Mouse (Mus musculus) limb, embryonic 11.5 days (tissue): Measurements from ENCODE around the gene Bbip1. TPM values are rescaled to one million over a fixed set of nuclear protein-coding genes. Genes with fewer than 3 reads are reported as not detected.
"Not testable (repeated sequence)": the region's sequence is repeated elsewhere in the genome, so short reads cannot be mapped to it uniquely, and the experiment has no call there.

Experiments
- ATAC-seq: fragments of 200-750 bp; cut with Nextera tagmentation; 2 replicates; pipeline ENCODE4 v1.8.0; 2017; ENCODE audit warnings: low read depth; ENCODE audit not compliant: insufficient number of reproducible peaks, low FRiP score, low TSS enrichment
- DNase-seq: peaks from one replicate; pipeline ENCODE4 v3.0.0-alpha.2; 2015; ENCODE audit warnings: low spot score
- H3K27ac ChIP-seq: fragments of 300-500 bp; sonication (generic); replicated peaks from 2 replicates; pipeline ENCODE4 v1.5.1; 2014; ENCODE audit warnings: low read depth, mild to moderate bottlenecking, low read length
- H3K27me3 ChIP-seq: fragments of 300-500 bp; sonication (generic); 2 replicates; pipeline ENCODE4 v1.6.1; 2014; ENCODE audit warnings: mild to moderate bottlenecking, low read length, mixed read lengths; ENCODE audit not compliant: control insufficient read depth, insufficient read depth
- H3K36me3 ChIP-seq: fragments of 300-500 bp; sonication (generic); 2 replicates; pipeline ENCODE4 v1.6.1; 2014; ENCODE audit warnings: mild to moderate bottlenecking, low read length, moderate library complexity, mixed read lengths; ENCODE audit not compliant: control insufficient read depth, insufficient read depth
- H3K4me1 ChIP-seq: fragments of 300-500 bp; sonication (generic); 2 replicates; pipeline ENCODE4 v1.6.1; 2014; ENCODE audit warnings: low read length, mixed read lengths; ENCODE audit not compliant: control insufficient read depth, insufficient read depth
- H3K4me2 ChIP-seq: fragments of 300-500 bp; sonication (generic); 2 replicates; pipeline ENCODE4 v1.6.1; 2014; ENCODE audit warnings: low read depth, mild to moderate bottlenecking, moderate library complexity; ENCODE audit not compliant: severe bottlenecking
- H3K4me3 ChIP-seq: fragments of 300-500 bp; sonication (generic); 2 replicates; pipeline ENCODE4 v1.5.1; 2014; ENCODE audit warnings: low read depth, low read length
- H3K9ac ChIP-seq: fragments of 300-500 bp; sonication (generic); 2 replicates; pipeline ENCODE4 v1.6.1; 2014; ENCODE audit warnings: mild to moderate bottlenecking, low read length
- H3K9me3 ChIP-seq: fragments of 300-500 bp; sonication (generic); 2 replicates; pipeline ENCODE4 v1.6.1; 2016; ENCODE audit warnings: low read length; ENCODE audit not compliant: control insufficient read depth
- WGBS: fragments of 180-500 bp; shearing (Covaris S2); extraction: QIAGEN DNeasy Blood & Tissue Kit; methylation state at CpG from one replicate; pipeline ENCODE4 v1.1.7; 2014; 5-methylcytosine and 5-hydroxymethylcytosine counted together
- polyA plus RNA-seq: library from polyadenylated mRNA; unstranded; fragments of >200 nt; fragmentation: Nextera tagmentation; extraction: Ambion mirVana; gene quantifications from 2 replicates; pipeline ENCODE4 v1.2.1, GENCODE M21; 2014

Bbip1 gene
- polyA plus RNA-seq, 1 experiment from 2014 or later = 98.0 TPM

DNA sequence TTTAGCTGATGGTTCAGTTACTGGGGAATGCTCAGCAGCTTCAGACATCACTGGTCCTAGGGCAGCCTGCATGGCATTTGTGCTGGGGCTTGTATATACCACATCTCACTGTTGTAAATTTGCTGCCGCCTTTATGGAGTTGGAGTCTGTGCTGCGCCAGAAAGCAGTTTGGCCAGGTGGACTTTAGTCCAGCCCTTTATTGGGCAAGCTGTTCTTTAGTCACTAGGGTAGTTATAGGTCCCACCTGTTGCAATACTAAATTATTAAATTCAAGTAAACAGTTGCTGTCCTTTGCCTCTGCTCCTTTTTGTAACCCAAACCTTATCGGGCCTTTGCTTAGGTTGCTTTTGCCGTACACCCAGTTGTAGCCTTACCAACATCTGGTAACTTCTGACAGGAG is 29.5 kb downstream of the Bbip1 start:
- 90% methylated on average over 4 of the region's 4 CpGs for WGBS
- Histone ChIP-seq H3K9ac (no peak overlapping the region), H3K4me2 (no peak overlapping the region), H3K27me3 (no peaks in the 10 kb centered on the region), H3K4me3 (no peak overlapping the region), H3K36me3 (no peaks in the 10 kb centered on the region; the same call in none of the 2 replicates), H3K4me1 (no peaks in the 10 kb centered on the region), H3K9me3 (no peaks in the 10 kb centered on the region), H3K27ac (no peak overlapping the region)
- ATAC-seq (no peak), DNase-seq (no peak)

DNA sequence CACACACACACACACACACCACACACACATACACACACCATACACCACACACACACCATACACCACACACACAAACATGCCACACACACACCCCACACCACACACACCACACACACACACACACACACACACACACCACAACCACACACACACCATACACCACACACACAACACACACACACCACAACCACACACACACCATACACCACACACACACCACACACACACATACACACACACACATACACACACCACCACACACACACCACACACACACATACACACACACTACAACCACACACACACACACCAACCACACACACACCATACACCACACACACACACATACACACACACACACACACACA is 37.7 kb downstream of the Bbip1 start:
- not testable (repeated sequence) for H3K27ac ChIP-seq, H3K9ac ChIP-seq, DNase-seq, H3K27me3 ChIP-seq, H3K4me3 ChIP-seq, H3K36me3 ChIP-seq, H3K4me1 ChIP-seq, ATAC-seq, H3K4me2 ChIP-seq, H3K9me3 ChIP-seq

DNA sequence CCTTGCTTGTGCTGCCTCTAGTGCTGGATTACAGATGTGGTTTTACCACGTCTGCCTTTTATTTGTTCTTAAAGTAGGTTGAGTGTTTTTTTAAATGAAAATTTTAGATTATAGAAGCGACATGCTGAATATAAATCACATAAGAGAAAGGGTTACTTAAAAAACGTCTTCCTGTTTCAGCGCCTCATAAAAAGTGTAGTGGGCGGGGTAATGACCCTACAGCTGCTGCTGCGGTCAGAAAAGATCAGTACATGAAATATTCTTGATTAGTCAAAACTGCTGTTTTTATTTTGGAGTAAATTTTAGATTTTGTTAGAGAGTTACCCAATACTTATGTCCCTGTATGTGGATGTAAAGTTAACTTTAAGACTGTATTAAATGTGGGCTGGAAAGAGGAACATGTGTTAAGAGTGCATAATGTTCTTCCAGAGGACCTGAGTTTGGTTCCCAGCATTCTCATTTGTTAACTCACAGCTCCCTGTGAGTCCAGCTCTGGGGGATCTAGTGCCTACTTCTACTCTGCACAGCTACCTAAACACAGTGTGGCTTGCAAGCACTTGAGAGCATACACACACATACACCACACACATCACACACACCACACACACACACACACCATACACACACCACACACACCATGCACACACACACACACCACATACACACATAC is 38.3 kb downstream of the Bbip1 start:
- H3K4me3 ChIP-seq = no peak overlapping the region
- WGBS = 47% methylated on average over 6 of the region's 6 CpGs

DNA sequence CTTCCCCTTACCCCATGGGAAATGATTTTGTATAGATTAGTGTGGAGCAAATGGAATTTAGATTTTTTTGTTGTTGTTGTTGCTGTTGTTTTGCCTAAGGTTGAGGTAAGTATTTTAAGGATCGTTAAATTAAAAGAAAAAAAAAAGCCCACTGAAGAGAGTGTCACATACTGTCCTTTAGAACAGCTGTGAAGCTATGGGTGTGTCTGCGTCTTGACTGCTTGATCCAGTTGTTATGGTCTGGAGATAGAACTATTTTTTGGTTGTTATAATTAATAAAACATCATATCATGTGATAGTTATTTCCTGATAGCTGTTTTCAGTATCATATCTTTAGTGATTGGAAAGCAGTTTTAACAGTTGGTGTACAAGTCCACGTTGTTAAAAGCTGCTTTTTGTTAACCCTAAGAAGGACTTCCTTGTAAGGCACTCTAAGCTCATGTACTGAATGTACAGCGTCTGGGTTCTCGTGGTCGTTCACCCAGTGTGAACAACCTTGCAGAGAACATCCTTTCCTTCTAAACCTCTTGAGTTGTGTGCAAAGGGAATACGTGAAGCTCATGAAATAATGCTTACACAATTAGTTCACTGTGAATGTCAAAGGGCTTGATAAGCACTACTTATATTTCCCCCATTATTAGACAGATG is 39.5 kb downstream of the Bbip1 start:
- Histone ChIP-seq H3K27ac (no peak overlapping the region), H3K36me3 (no peaks in the 10 kb centered on the region), H3K9ac (no peak overlapping the region), H3K9me3 (no peaks in the 10 kb centered on the region), H3K4me2 (peak overlapping the region; percentile 65), H3K4me3 (no peak overlapping the region), H3K27me3 (no peaks in the 10 kb centered on the region), H3K4me1 (no peaks in the 10 kb centered on the region; the same call in 1 of the 2 replicates)
- WGBS = 85% methylated on average over 7 of the region's 7 CpGs
- no peak for DNase-seq
- no peak for ATAC-seq

More for the DNA sequence above, 38.3 kb downstream of the Bbip1 start:
- no peaks in the 10 kb centered on the region for H3K36me3 ChIP-seq
- no peak overlapping the region for H3K4me2 ChIP-seq
- DNase-seq (no peak), ATAC-seq (no peak)
- H3K27me3 ChIP-seq = no peaks in the 10 kb centered on the region
- no peak overlapping the region for H3K27ac ChIP-seq
- no peaks in the 10 kb centered on the region for H3K9me3 ChIP-seq
- no peaks in the 10 kb centered on the region; the same call in 1 of the 2 replicates for H3K4me1 ChIP-seq
- no peak overlapping the region for H3K9ac ChIP-seq

DNA sequence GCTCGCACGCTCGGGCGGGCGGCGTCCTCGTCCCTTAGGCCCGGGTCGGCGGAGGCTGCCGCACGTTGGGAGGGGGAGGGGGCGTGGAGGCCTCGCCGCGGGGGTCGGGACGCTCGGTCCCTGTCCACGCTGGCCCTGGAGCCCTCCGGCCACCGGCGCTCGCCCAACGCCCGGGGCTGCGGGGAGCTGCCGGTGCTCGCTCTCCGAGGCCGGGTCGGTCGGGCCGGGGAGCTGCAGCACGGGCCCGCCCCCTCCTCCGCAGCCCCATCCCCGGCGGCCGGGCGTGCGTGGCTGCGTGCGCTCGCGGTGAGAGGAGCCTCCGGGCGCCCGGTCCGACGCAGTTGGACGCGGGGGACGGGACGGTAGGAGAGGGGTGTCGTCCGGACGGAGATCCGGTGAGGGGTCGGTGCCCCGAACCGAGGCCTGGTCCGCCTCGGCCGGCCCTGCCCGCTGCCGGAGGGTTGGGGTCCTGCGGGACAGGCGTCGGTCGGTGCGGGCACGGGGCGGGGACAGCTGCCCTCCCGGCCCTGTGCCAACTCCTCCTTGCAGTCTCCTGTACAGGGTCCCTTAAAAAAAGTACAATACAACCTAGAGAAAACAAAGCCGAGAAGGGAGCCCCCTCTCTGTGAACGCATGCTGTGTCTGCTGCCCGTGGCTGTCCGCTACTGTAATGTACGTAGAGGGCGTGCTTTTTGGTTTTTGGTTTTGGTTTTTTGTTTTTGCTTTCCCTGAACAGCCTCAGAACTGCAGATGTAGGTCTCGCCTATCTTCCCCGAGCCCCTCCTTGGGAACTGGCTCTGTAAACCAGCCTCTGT is 40.7 kb downstream of the Bbip1 start:
- Histone ChIP-seq H3K4me3 (peak overlapping the region; percentile 93), H3K4me2 (peak overlapping the region; percentile 65), H3K27me3 (no peaks in the 10 kb centered on the region), H3K36me3 (no peaks in the 10 kb centered on the region), H3K27ac (peak overlapping the region; percentile 79), H3K9me3 (no peaks in the 10 kb centered on the region), H3K4me1 (no peaks in the 10 kb centered on the region; the same call in 1 of the 2 replicates), H3K9ac (peak overlapping the region; percentile 72)
- WGBS = under 1% methylated on average over 33 of the region's 83 CpGs
- DNase-seq = peak; percentile 61
- peak; percentile 8 for ATAC-seq

DNA sequence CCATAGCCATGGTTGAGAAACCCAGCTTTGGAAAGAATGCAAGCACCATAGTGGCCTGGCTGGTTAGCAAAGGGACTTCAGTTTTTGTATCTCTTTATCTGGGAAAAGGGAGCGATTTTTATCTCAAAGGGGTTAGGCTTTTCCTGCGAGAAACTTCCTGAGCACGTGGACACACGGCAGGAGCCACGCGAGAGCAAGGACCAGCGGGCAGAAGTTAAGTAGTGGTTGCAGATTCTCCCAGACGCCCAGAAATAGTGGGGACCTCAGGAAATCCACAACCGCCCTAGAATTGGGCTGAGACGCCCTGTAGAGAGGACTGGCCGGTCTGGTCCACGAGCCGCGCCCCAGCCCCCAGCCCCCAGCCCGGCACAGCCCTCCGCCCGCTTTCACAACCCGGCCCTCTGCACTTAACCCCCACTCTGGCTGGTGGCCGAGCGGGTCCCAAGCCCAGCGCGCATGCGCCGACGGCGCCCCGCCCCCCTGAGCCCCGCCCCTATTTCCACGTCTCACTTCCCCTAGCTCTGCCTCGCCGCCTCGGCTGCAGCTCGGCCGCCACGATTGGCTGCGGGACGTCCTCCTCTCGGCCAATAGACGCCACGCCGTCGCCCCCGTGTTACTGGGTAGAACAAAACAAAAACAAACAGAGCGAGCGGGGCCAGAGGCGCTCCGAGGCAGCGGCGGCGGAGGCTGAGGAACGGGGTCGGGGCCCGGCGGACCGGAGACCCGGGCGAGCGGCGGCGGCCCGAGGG is 41.5 kb downstream of the Bbip1 start:
- Histone ChIP-seq H3K4me2 (peak overlapping the region; percentile 74), H3K4me1 (no peaks in the 10 kb centered on the region; the same call in 1 of the 2 replicates), H3K9me3 (no peaks in the 10 kb centered on the region), H3K27me3 (no peaks in the 10 kb centered on the region), H3K27ac (peak overlapping the region; percentile 79), H3K9ac (peak overlapping the region; percentile 78), H3K36me3 (no peaks in the 10 kb centered on the region), H3K4me3 (peak overlapping the region; percentile 93)
- ATAC-seq (peak; percentile 98), DNase-seq (peak; percentile 100)
- under 1% methylated on average over 50 of the region's 61 CpGs for WGBS

DNA sequence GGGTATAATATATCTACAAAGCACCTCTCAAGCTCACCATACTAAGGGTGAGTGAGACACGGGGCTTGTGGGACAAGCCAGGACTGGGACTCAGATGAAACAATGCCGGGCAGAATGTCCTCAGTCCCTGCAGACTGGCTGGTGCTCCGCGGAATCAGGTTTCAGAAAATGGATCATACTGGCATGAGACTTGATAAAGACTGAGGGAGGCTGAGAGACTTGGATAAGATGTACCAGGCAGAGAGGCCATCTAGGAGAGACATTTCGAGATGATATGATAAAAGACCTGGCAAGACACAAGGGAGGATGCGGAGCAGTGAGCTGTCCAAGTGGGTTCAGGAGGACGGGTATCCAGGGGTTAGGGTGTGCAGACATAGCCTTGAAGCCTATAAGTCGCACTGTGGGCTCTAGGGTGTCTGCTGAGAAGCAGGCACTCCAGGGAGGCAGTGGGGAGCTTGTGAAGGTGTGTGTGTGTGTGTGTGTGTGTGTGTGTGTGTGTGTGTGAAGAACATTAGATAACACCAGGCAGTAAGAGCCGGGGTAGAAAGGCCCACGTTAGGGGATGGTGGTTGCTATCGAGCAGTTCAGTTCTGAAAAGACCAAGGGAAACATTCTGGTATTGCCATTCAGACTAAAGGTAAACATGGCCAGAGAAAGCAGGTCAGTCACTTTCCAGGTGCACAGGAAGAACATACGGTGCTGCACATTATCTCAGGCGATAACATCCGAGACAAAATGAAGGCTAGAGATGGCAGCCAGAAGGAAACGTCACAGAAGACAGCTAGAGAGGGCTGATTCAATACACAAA is 42.3 kb downstream of the Bbip1 start:
- Histone ChIP-seq H3K27ac (no peak overlapping the region), H3K4me3 (peak overlapping the region; percentile 93), H3K4me1 (no peaks in the 10 kb centered on the region; the same call in 1 of the 2 replicates), H3K4me2 (peak overlapping the region; percentile 74), H3K27me3 (no peaks in the 10 kb centered on the region), H3K36me3 (no peaks in the 10 kb centered on the region), H3K9ac (peak overlapping the region; percentile 78), H3K9me3 (no peaks in the 10 kb centered on the region)
- DNase-seq (peak; percentile 41), ATAC-seq (no peak)
- 62% methylated on average over 15 of the region's 15 CpGs for WGBS
